Comparison of ENCODE assay signal across 8 mouse cellular contexts in the genomic region with DNA sequence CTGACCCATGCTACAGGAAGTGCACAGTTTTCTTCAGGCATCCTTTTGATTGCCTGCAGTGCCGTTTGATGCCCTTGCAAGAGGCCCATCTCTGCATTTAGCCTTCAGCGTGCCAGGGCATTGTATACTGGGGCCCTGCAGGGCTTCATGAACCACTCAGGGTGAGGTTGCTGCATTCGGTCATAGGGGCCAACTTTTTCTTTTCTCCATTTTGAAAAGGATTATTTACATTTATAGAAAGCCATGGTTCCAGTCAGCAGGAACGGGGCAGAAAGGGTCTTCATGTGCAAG. TPM values are rescaled to one million over a fixed set of nuclear protein-coding genes. Genes with fewer than 3 reads are reported as not detected.
DNase-seq lines count a peak whose midpoint lies in the region; ATAC-seq lines count a peak whose summit lies in the region.

No protein-coding gene starts in this region.

- peak overlapping the region; percentile 93 for H3K4me2 ChIP-seq in liver, embryonic 12.5 days
- H3K4me2 ChIP-seq in stomach, embryonic 16.5 days (ENCODE audit: low read depth, low read length): peak overlapping the region; percentile 77

- H3K9me3 ChIP-seq in liver, embryonic 12.5 days (replicated peaks): no peaks in the 10 kb centered on the region
- H3K9me3 ChIP-seq in stomach, embryonic 16.5 days (replicated peaks; ENCODE audit: control insufficient read depth, low read length): no peaks in the 10 kb centered on the region

- peak; percentile 12 for DNase-seq in adrenal gland, postnatal 10 days
- DNase-seq in adrenal gland, adult 8-10 months: no peak
- peak; percentile 18 for DNase-seq in thymus, postnatal 14 days
- DNase-seq in thymus, adult 18-20 months: no peak
- no peak for DNase-seq in testis, postnatal 10 days (ENCODE audit: low spot score)
- no peak for DNase-seq in retina, embryonic 14.5 days (ENCODE audit: low spot score)

- no peak overlapping the region for H3K27ac ChIP-seq in liver, embryonic 12.5 days
- peak overlapping the region; percentile 90 for H3K27ac ChIP-seq in stomach, embryonic 16.5 days (ENCODE audit: low read length)

- 26% methylated on average over 4 of the region's 4 CpGs for WGBS in liver, embryonic 12.5 days (ENCODE audit: insufficient replicate concordance)
- WGBS in stomach, embryonic 16.5 days: 16% methylated on average over 4 of the region's 4 CpGs

- peak overlapping the region; percentile 73 for H3K4me3 ChIP-seq in liver, embryonic 12.5 days
- peak overlapping the region; percentile 79 for H3K4me3 ChIP-seq in stomach, embryonic 16.5 days (replicated peaks; ENCODE audit: low read length)

- peaks cover 12% of the 10 kb centered on the region for H3K36me3 ChIP-seq in liver, embryonic 12.5 days
- no peaks in the 10 kb centered on the region for H3K36me3 ChIP-seq in stomach, embryonic 16.5 days (ENCODE audit: control insufficient read depth, insufficient read depth, low read length)

- H3K4me1 ChIP-seq in liver, embryonic 12.5 days: peaks cover 55% of the 10 kb centered on the region
- H3K4me1 ChIP-seq in stomach, embryonic 16.5 days (ENCODE audit: control insufficient read depth, insufficient read depth, low read length): peaks cover 18% of the 10 kb centered on the region

- H3K9ac ChIP-seq in liver, embryonic 12.5 days: peak overlapping the region; percentile 77; the same call in 1 of the 2 replicates
- H3K9ac ChIP-seq in stomach, embryonic 16.5 days (ENCODE audit: low read length): peak overlapping the region; percentile 85

- no peaks in the 10 kb centered on the region for H3K27me3 ChIP-seq in liver, embryonic 12.5 days (replicated peaks)
- no peaks in the 10 kb centered on the region for H3K27me3 ChIP-seq in stomach, embryonic 16.5 days (ENCODE audit: control insufficient read depth, insufficient read depth, low read length)

- ATAC-seq in liver, embryonic 12.5 days: no peak
- no peak for ATAC-seq in stomach, embryonic 16.5 days (ENCODE audit: insufficient read depth, low FRiP score)

RNA-seq across cellular contexts. Expression of gene Mtap, which starts 1.4 kb away (rescaled TPM):
- total RNA-seq in adrenal gland, postnatal 10 days (2021): 10 to 100 TPM; 28.0 to 31.0 TPM
- 10 to 100 TPM; 33.3 to 51.7 (median 42.4) TPM for total RNA-seq in adrenal gland, adult 8-10 months (2022)
- polyA plus RNA-seq in liver, embryonic 12.5 days (2016; fragmentation: Nextera tagmentation; extraction: Ambion mirVana): 45.7 and 51.2 TPM in 2 replicates
- polyA plus RNA-seq in stomach, embryonic 16.5 days (2015; fragmentation: Nextera tagmentation; extraction: Ambion mirVana): 52.3 and 53.8 TPM in 2 replicates

Comparison
In these comparisons a context has a peak if more than half of its experiments do, and no peak if none do; other contexts are left out.
1. DNase-seq: peak in adrenal gland, postnatal 10 days (single experiment) and thymus, postnatal 14 days (single experiment); none in adrenal gland, adult 8-10 months (single experiment), thymus, adult 18-20 months (0 of 2), testis, postnatal 10 days (single experiment) and retina, embryonic 14.5 days (single experiment).